Mouse (Mus musculus) kidney, embryonic 14.5 days (tissue): ENCODE results near the gene Cby3. TPM values are rescaled to one million over a fixed set of nuclear protein-coding genes. Genes with fewer than 3 reads are reported as not detected.
A peak's percentile ranks its signal among the peaks of the same experiment; 100 is the strongest.

ENCODE experiments used
- ATAC-seq: fragments of 200-750 bp; cut with Nextera tagmentation; 2 replicates; pipeline ENCODE4 v1.8.0; 2017; ENCODE audit warnings: moderate number of reproducible peaks, mild to moderate bottlenecking, moderate TSS enrichment, moderate library complexity; ENCODE audit not compliant: low FRiP score, low TSS enrichment
- H3K27ac ChIP-seq: fragments of 300-500 bp; sonication (generic); 2 replicates; pipeline ENCODE4 v1.5.1; 2014; ENCODE audit warnings: low read depth, mild to moderate bottlenecking, low read length, moderate library complexity, mixed read lengths
- H3K27me3 ChIP-seq: fragments of 300-500 bp; sonication (generic); 2 replicates; pipeline ENCODE4 v1.6.1; 2014; ENCODE audit warnings: mild to moderate bottlenecking, low read length; ENCODE audit not compliant: control insufficient read depth, insufficient read depth
- H3K36me3 ChIP-seq: fragments of 300-500 bp; sonication (generic); 2 replicates; pipeline ENCODE4 v1.6.1; 2014; ENCODE audit warnings: low read length, mixed read lengths; ENCODE audit not compliant: control insufficient read depth, insufficient read depth
- H3K4me1 ChIP-seq: fragments of 300-500 bp; sonication (generic); 2 replicates; pipeline ENCODE4 v1.6.1; 2014; ENCODE audit warnings: low read length, mixed read lengths; ENCODE audit not compliant: control insufficient read depth, insufficient read depth
- H3K4me2 ChIP-seq: fragments of 300-500 bp; sonication (generic); replicated peaks from 2 replicates; pipeline ENCODE4 v1.6.1; 2014; ENCODE audit warnings: low read depth, mild to moderate bottlenecking, low read length
- H3K4me3 ChIP-seq: fragments of 300-500 bp; sonication (generic); 2 replicates; pipeline ENCODE4 v1.5.1; 2014; ENCODE audit warnings: mild to moderate bottlenecking, low read length
- H3K9ac ChIP-seq: fragments of 300-500 bp; sonication (generic); 2 replicates; pipeline ENCODE4 v1.6.1; 2014; ENCODE audit warnings: low read depth, mild to moderate bottlenecking, low read length, moderate library complexity
- H3K9me3 ChIP-seq: fragments of 300-500 bp; sonication (generic); 2 replicates; pipeline ENCODE4 v1.6.1; 2016; ENCODE audit warnings: low read length; ENCODE audit not compliant: control insufficient read depth
- WGBS: fragments of 180-500 bp; shearing (Covaris S2); extraction: QIAGEN DNeasy Blood & Tissue Kit; methylation state at CpG from one replicate; pipeline ENCODE4 v1.1.7; 2014; 5-methylcytosine and 5-hydroxymethylcytosine counted together
- polyA plus RNA-seq: library from polyadenylated mRNA; unstranded; fragments of >200 nt; fragmentation: Nextera tagmentation; extraction: Ambion mirVana; gene quantifications from 2 replicates; pipeline ENCODE4 v1.2.1, GENCODE M21; 2014

Gene Cby3
- polyA plus RNA-seq, 1 experiment from 2014 or later: 1.1 TPM

- H3K4me2 ChIP-seq: peak overlapping the region; percentile 66
- no peaks in the 10 kb centered on the region for H3K27me3 ChIP-seq
- H3K9me3 ChIP-seq: no peaks in the 10 kb centered on the region
- peak overlapping the region; percentile 98 for H3K4me3 ChIP-seq
- no peak for ATAC-seq
- H3K27ac ChIP-seq: peak overlapping the region; percentile 91
- H3K9ac ChIP-seq: peak overlapping the region; percentile 98
- no peaks in the 10 kb centered on the region for H3K36me3 ChIP-seq
- peaks cover 10% of the 10 kb centered on the region for H3K4me1 ChIP-seq
- WGBS: 5% methylated on average over 7 of the region's 7 CpGs
These were observed 27.8 kb upstream of the Cby3 start for GRCm38 (mm10) chr11:50326302-50326966.

- H3K27me3 ChIP-seq: no peaks in the 10 kb centered on the region
- no peaks in the 10 kb centered on the region for H3K36me3 ChIP-seq
- H3K4me3 ChIP-seq: no peak overlapping the region
- H3K9me3 ChIP-seq: no peaks in the 10 kb centered on the region
- WGBS: 85% methylated on average over 3 of the region's 3 CpGs
- H3K4me1 ChIP-seq: peaks cover 10% of the 10 kb centered on the region
- no peak overlapping the region for H3K9ac ChIP-seq
- no peak overlapping the region for H3K27ac ChIP-seq
- no peak overlapping the region for H3K4me2 ChIP-seq
- no peak for ATAC-seq
These were observed 26.1 kb upstream of the Cby3 start for GRCm38 (mm10) chr11:50328075-50328625.

- 100% methylated on average over 1 of the region's 1 CpGs for WGBS
- Histone ChIP-seq H3K27ac (no peak overlapping the region), H3K4me1 (peaks cover 4% of the 10 kb centered on the region; the same call in 1 of the 2 replicates), H3K9ac (no peak overlapping the region), H3K4me2 (no peak overlapping the region), H3K4me3 (no peak overlapping the region), H3K27me3 (no peaks in the 10 kb centered on the region), H3K36me3 (no peaks in the 10 kb centered on the region), H3K9me3 (no peaks in the 10 kb centered on the region)
- no peak for ATAC-seq
These were observed 24.9 kb upstream of the Cby3 start for GRCm38 (mm10) chr11:50329378-50329777.

- H3K36me3 ChIP-seq: no peaks in the 10 kb centered on the region
- H3K27me3 ChIP-seq: no peaks in the 10 kb centered on the region
- 87% methylated on average over 3 of the region's 3 CpGs for WGBS
- H3K27ac ChIP-seq: no peak overlapping the region
- H3K9ac ChIP-seq: no peak overlapping the region
- no peaks in the 10 kb centered on the region for H3K9me3 ChIP-seq
- no peak overlapping the region for H3K4me3 ChIP-seq
- no peak for ATAC-seq
- H3K4me1 ChIP-seq: no peaks in the 10 kb centered on the region
- H3K4me2 ChIP-seq: no peak overlapping the region
These were observed 21.1 kb upstream of the Cby3 start for GRCm38 (mm10) chr11:50333181-50333580.

GRCm38 (mm10) chr11:50336126-50336525 lies 18.1 kb upstream of the Cby3 start:
- Histone ChIP-seq H3K36me3 (no peaks in the 10 kb centered on the region), H3K9me3 (no peaks in the 10 kb centered on the region), H3K9ac (no peak overlapping the region), H3K27me3 (no peaks in the 10 kb centered on the region), H3K27ac (no peak overlapping the region), H3K4me3 (no peak overlapping the region), H3K4me2 (no peak overlapping the region), H3K4me1 (no peaks in the 10 kb centered on the region)
- WGBS: 28% methylated on average over 1 of the region's 1 CpGs
- ATAC-seq: no peak

- Histone ChIP-seq H3K36me3 (no peaks in the 10 kb centered on the region), H3K9ac (no peak overlapping the region), H3K4me3 (no peak overlapping the region), H3K27me3 (no peaks in the 10 kb centered on the region), H3K9me3 (no peaks in the 10 kb centered on the region), H3K4me1 (no peaks in the 10 kb centered on the region), H3K27ac (no peak overlapping the region), H3K4me2 (no peak overlapping the region)
- 70% methylated on average over 4 of the region's 4 CpGs for WGBS
- ATAC-seq: no peak
These were observed 17.4 kb upstream of the Cby3 start for GRCm38 (mm10) chr11:50336891-50337290.

GRCm38 (mm10) chr11:50345486-50345885 lies 8.8 kb upstream of the Cby3 start:
- WGBS: 81% methylated on average over 4 of the region's 4 CpGs

GRCm38 (mm10) chr11:50346256-50347032 lies 7.8 kb upstream of the Cby3 start:
- Histone ChIP-seq H3K27me3 (no peaks in the 10 kb centered on the region), H3K9me3 (no peaks in the 10 kb centered on the region), H3K4me3 (no peak overlapping the region), H3K4me1 (no peaks in the 10 kb centered on the region), H3K36me3 (no peaks in the 10 kb centered on the region), H3K27ac (no peak overlapping the region), H3K4me2 (no peak overlapping the region), H3K9ac (no peak overlapping the region)
- no peak for ATAC-seq
- WGBS: 88% methylated on average over 9 of the region's 9 CpGs

More at GRCm38 (mm10) chr11:50345486-50345885, 8.8 kb upstream of the Cby3 start:
- Histone ChIP-seq H3K27ac (no peak overlapping the region), H3K27me3 (no peaks in the 10 kb centered on the region), H3K4me1 (no peaks in the 10 kb centered on the region), H3K36me3 (no peaks in the 10 kb centered on the region), H3K9ac (no peak overlapping the region), H3K9me3 (no peaks in the 10 kb centered on the region), H3K4me3 (no peak overlapping the region), H3K4me2 (no peak overlapping the region)
- no peak for ATAC-seq

GRCm38 (mm10) chr11:50352177-50352576 lies 2.1 kb upstream of the Cby3 start:
- no peaks in the 10 kb centered on the region for H3K4me1 ChIP-seq
- H3K27ac ChIP-seq: no peak overlapping the region
- no peaks in the 10 kb centered on the region for H3K9me3 ChIP-seq
- H3K36me3 ChIP-seq: no peaks in the 10 kb centered on the region
- H3K4me2 ChIP-seq: no peak overlapping the region
- no peaks in the 10 kb centered on the region for H3K27me3 ChIP-seq
- WGBS: 77% methylated on average over 2 of the region's 2 CpGs
- H3K9ac ChIP-seq: no peak overlapping the region
- H3K4me3 ChIP-seq: no peak overlapping the region
- no peak for ATAC-seq
